Mouse (Mus musculus): Measurements from ENCODE around the gene Cttnbp2. TPM values are rescaled to one million over a fixed set of nuclear protein-coding genes. Genes with fewer than 3 reads are reported as not detected.

Gene Cttnbp2
- polyA plus RNA-seq, 2 experiments from 2014 or later = 0.40 to 0.56 TPM

- no peak for ATAC-seq
Observed at GRCm38 (mm10) chr6:18466227-18466626, 48.4 kb downstream of the Cttnbp2 start.

- no peak for ATAC-seq
Observed at GRCm38 (mm10) chr6:18465626-18466025, 49.0 kb downstream of the Cttnbp2 start.

GRCm38 (mm10) chr6:18459657-18460056 is 55.0 kb downstream of the Cttnbp2 start:
- ATAC-seq = no peak

- ATAC-seq = no peak
Observed at GRCm38 (mm10) chr6:18450551-18451193, 64.0 kb downstream of the Cttnbp2 start.

- ATAC-seq = no peak
Observed at GRCm38 (mm10) chr6:18448078-18448477, 66.6 kb downstream of the Cttnbp2 start.

- ATAC-seq = no peak
Observed at GRCm38 (mm10) chr6:18446917-18447316, 67.7 kb downstream of the Cttnbp2 start.

- no peak for ATAC-seq
Observed at GRCm38 (mm10) chr6:18446359-18446758, 68.3 kb downstream of the Cttnbp2 start.

GRCm38 (mm10) chr6:18445747-18446146 is 68.9 kb downstream of the Cttnbp2 start:
- no peak for ATAC-seq

- no peak for ATAC-seq
Observed at GRCm38 (mm10) chr6:18442303-18442702, 72.3 kb downstream of the Cttnbp2 start.

- ATAC-seq = no peak
Observed at GRCm38 (mm10) chr6:18440918-18441532, 73.6 kb downstream of the Cttnbp2 start.

- ATAC-seq = no peak
Observed at GRCm38 (mm10) chr6:18436127-18436812, 78.4 kb downstream of the Cttnbp2 start.

- ATAC-seq = no peak
Observed at GRCm38 (mm10) chr6:18434828-18435531, 79.7 kb downstream of the Cttnbp2 start.

- no peak for ATAC-seq
Observed at GRCm38 (mm10) chr6:18434355-18434754, 80.3 kb downstream of the Cttnbp2 start.

- no peak for ATAC-seq
Observed at GRCm38 (mm10) chr6:18432362-18432761, 82.3 kb downstream of the Cttnbp2 start.

GRCm38 (mm10) chr6:18431891-18432290 is 82.8 kb downstream of the Cttnbp2 start:
- ATAC-seq = no peak

- no peak for ATAC-seq
Observed at GRCm38 (mm10) chr6:18430062-18430461, 84.6 kb downstream of the Cttnbp2 start.

- no peak for ATAC-seq
Observed at GRCm38 (mm10) chr6:18424822-18425221, 89.8 kb downstream of the Cttnbp2 start.

- ATAC-seq = no peak
Observed at GRCm38 (mm10) chr6:18424367-18424766, 90.3 kb downstream of the Cttnbp2 start.

GRCm38 (mm10) chr6:18423112-18423511 is 91.5 kb downstream of the Cttnbp2 start:
- no peak for ATAC-seq

- ATAC-seq = no peak
Observed at GRCm38 (mm10) chr6:18421561-18421960, 93.1 kb downstream of the Cttnbp2 start.

- ATAC-seq = no peak
Observed at GRCm38 (mm10) chr6:18420660-18421059, 94.0 kb downstream of the Cttnbp2 start.

- no peak for ATAC-seq
Observed at GRCm38 (mm10) chr6:18417866-18418454, 96.7 kb downstream of the Cttnbp2 start.

- no peak for ATAC-seq
Observed at GRCm38 (mm10) chr6:18415961-18416360, 98.7 kb downstream of the Cttnbp2 start.
